Mouse (Mus musculus): ENCODE results near the gene Raf1. TPM values are rescaled to one million over a fixed set of nuclear protein-coding genes. Genes with fewer than 3 reads are reported as not detected.
"Not testable (repeated sequence)": the region's sequence is repeated elsewhere in the genome, so short reads cannot be mapped to it uniquely, and the experiment has no call there.

The Raf1 gene
- polyA plus RNA-seq, 2 experiments = 37.9 to 41.5 TPM

DNA sequence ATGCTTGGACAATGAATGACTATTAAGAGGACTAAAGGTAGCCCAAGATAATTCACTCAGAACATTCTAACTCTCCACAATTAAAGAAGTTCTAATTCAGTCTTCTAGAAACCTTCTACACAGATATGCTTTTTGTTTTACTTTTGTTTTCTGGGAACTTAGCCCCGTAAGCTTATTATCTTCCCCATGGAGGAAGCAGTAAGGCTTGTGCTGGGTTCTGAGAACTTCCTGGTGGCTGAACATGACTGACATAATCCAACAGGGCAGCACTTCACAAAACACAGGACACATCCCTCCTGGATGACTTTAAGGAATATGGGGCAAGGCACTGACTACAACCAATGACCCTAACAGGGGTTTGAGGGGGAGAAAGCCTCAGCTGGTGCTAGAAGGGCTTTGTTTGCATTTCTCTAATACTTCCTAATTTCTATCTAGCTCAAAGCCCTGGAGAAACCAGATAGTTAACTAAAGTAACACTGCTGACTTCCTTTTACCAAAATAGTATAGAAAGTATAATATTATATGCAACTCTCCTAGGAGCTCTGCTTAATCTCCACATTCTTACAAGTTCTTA is 26.6 kb downstream of the Raf1 start:
- no peaks in the 10 kb centered on the region for H3K27me3 ChIP-seq (ENCODE audit: control insufficient read depth, insufficient read depth, low read length)
- peaks cover 43 to 50% of the 10 kb centered on the region in 2 experiments for H3K4me1 ChIP-seq (replicated peaks; ENCODE audit: control insufficient read depth in 2 of 2, insufficient read depth in 2 of 2, low read length in 1 of 2)
- no peak overlapping the region for H3K4me3 ChIP-seq (ENCODE audit: insufficient read depth in 1 of 2, low read depth in 2 of 2, low read length in 2 of 2)
- no peaks in the 10 kb centered on the region for H3K9me3 ChIP-seq (ENCODE audit: control insufficient read depth, low read length)
- DNase-seq (ENCODE audit: low read depth in 3 of 3, low spot score in 3 of 3) = no peak
- H3K4me2 ChIP-seq (ENCODE audit: low read depth) = peak overlapping the region; percentile 34
- peak overlapping the region; percentile 58; the same call in 1 of the 2 replicates for H3K27ac ChIP-seq
- H3K36me3 ChIP-seq (replicated peaks; ENCODE audit: control insufficient read depth, insufficient read depth, low read depth) = no peaks in the 10 kb centered on the region
- ATAC-seq (ENCODE audit: insufficient read depth) = no peak
- no peak overlapping the region; the same call in 1 of the 2 replicates for H3K9ac ChIP-seq (replicated peaks)
- TF ChIP-seq EP300 (IDR thresholded peaks at IDR 0.05; ENCODE audit: low read depth) (no peak), CTCF (IDR thresholded peaks at IDR 0.05; ENCODE audit: low read depth) (no peak)
- WGBS (ENCODE audit: insufficient replicate concordance) = 26% methylated on average over 1 of the region's 1 CpGs

DNA sequence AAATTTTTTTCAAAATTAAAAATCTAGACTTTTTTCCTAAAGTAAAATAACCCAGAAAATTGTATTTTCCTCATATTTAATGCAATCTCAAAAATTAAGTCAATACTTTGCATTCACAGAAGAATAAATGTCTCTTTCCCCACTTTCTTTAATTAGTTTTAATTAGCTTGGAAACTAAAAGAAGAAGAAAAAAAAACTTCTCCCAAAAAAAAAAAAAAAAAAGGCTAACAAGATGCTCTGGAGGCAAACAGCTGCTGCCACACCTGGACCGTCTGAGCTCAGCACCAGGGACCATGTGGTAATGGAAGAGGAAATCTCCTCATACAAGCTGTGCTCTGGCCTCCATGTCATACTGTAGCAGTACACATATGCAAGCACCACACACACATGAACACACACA is 33.1 kb downstream of the Raf1 start:
- Histone ChIP-seq H3K36me3 (replicated peaks; ENCODE audit: control insufficient read depth, insufficient read depth, low read depth) (peaks cover 4% of the 10 kb centered on the region; the same call in 1 of the 2 replicates), H3K27me3 (ENCODE audit: control insufficient read depth, insufficient read depth, low read length) (no peaks in the 10 kb centered on the region), H3K9me3 (ENCODE audit: control insufficient read depth, low read length) (no peaks in the 10 kb centered on the region), H3K4me3 (ENCODE audit: insufficient read depth in 1 of 2, low read depth in 2 of 2, low read length in 2 of 2) (no peak overlapping the region), H3K9ac (replicated peaks) (no peak overlapping the region), H3K4me1 (replicated peaks; ENCODE audit: control insufficient read depth in 2 of 2, insufficient read depth in 2 of 2, low read length in 1 of 2) (peaks cover 1 to 6% of the 10 kb centered on the region in 2 experiments), H3K27ac (no peak overlapping the region), H3K4me2 (ENCODE audit: low read depth) (no peak overlapping the region)
- WGBS (ENCODE audit: insufficient replicate concordance) = 76% methylated on average over 1 of the region's 1 CpGs
- no peak for ATAC-seq (ENCODE audit: insufficient read depth)
- TF ChIP-seq CTCF (IDR thresholded peaks at IDR 0.05; ENCODE audit: low read depth) (no peak), EP300 (IDR thresholded peaks at IDR 0.05; ENCODE audit: low read depth) (no peak)
- no peak for DNase-seq (ENCODE audit: low read depth in 3 of 3, low spot score in 3 of 3)

DNA sequence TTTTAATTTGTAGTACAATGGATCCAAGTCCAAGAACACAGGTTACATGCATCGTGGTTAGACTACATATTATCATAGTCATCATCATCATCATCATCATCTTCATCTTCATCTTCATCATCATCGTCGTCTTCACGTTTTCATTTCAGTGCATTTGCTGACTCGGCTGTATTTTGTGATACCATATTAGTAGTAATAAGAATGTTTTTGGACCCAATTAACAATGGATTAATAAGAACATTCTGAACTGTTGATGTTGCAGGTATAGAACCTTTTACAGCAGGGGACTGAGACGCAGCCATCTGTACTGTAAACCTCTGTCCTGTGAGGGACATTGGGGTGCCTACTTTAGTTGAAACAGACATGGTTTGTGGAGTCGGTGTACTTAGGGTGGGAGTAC is 38.2 kb downstream of the Raf1 start:
- H3K9me3 ChIP-seq (ENCODE audit: control insufficient read depth, low read length); ATAC-seq (ENCODE audit: insufficient read depth); H3K4me3 ChIP-seq (ENCODE audit: insufficient read depth in 1 of 2, low read depth in 2 of 2, low read length in 2 of 2); H3K9ac ChIP-seq (replicated peaks); H3K27ac ChIP-seq; H3K4me1 ChIP-seq (replicated peaks; ENCODE audit: control insufficient read depth in 2 of 2, insufficient read depth in 2 of 2, low read length in 1 of 2); H3K27me3 ChIP-seq (ENCODE audit: control insufficient read depth, insufficient read depth, low read length); H3K4me2 ChIP-seq (ENCODE audit: low read depth); DNase-seq (ENCODE audit: low read depth in 3 of 3, low spot score in 3 of 3): not testable (repeated sequence)
- H3K36me3 ChIP-seq (replicated peaks; ENCODE audit: control insufficient read depth, insufficient read depth, low read depth) = peaks cover 29% of the 10 kb centered on the region
- 83% methylated on average over 7 of the region's 7 CpGs for WGBS (ENCODE audit: insufficient replicate concordance)

DNA sequence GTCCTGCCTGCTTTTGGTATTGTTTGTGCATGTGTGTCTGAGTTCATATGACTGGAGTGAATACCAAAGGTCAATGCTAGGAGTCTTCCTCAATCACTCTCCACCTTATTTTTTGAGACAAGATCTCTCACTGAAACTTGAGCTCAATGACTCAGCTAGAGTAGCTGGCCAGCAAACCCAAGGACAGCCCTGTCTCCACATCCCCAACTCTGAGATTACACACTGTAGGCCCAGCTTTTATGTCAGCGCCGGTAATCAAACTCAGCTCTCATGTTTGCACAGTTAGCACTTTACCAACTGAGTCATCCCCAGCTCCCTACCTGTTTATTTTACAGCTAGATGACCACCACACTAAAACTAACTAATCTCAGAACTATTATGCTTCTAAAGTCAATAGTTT is 42.4 kb downstream of the Raf1 start:
- Histone ChIP-seq H3K9me3 (ENCODE audit: control insufficient read depth, low read length) (no peaks in the 10 kb centered on the region), H3K4me1 (replicated peaks; ENCODE audit: control insufficient read depth in 2 of 2, insufficient read depth in 2 of 2, low read length in 1 of 2) (no peaks in the 10 kb centered on the region), H3K27me3 (ENCODE audit: control insufficient read depth, insufficient read depth, low read length) (no peaks in the 10 kb centered on the region), H3K9ac (replicated peaks) (no peak overlapping the region), H3K36me3 (replicated peaks; ENCODE audit: control insufficient read depth, insufficient read depth, low read depth) (peaks cover 40% of the 10 kb centered on the region), H3K27ac (no peak overlapping the region), H3K4me2 (ENCODE audit: low read depth) (no peak overlapping the region), H3K4me3 (ENCODE audit: insufficient read depth in 1 of 2, low read depth in 2 of 2, low read length in 2 of 2) (no peak overlapping the region)
- DNase-seq (ENCODE audit: low read depth in 3 of 3, low spot score in 3 of 3) = no peak
- 87% methylated on average over 2 of the region's 2 CpGs for WGBS (ENCODE audit: insufficient replicate concordance)
- ATAC-seq (ENCODE audit: insufficient read depth) = no peak
- TF ChIP-seq EP300 (IDR thresholded peaks at IDR 0.05; ENCODE audit: low read depth) = no peak
- no peak for TF ChIP-seq CTCF (IDR thresholded peaks at IDR 0.05; ENCODE audit: low read depth)

DNA sequence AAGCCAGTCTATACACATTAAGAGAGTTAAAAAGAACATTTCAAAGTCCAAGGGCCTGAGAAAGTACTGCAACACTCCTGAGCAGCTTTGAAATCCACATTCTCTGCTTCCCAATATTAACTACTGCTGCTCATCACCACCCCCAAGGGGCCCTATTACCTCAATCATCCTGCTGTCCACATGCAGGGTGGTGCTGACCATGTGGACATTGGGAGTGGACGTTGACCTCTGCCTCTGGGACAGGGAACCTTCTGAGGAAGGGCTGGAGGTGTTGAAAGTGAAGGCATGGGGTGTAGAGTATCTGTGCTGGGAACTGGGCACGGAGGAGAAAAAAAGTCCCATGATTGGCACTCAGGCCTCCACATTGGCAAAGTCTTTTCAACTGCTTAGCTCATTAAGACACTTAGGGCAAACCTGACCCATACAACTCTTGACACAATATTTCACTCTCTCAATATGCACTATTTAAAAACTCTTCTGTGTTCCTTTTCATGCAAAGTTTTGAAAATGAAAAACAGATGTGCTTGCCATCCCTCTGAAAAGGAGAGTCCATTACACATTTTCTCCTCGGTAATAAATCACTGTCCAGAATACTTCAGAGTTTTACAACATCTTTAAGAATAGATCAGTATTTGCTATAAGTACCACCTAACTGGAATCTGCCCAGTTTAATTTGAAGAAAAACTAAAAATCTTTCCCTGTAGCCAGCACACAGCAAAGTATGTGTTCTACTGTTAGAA is 45.2 kb downstream of the Raf1 start:
- ATAC-seq (ENCODE audit: insufficient read depth) (no peak), DNase-seq (ENCODE audit: low read depth in 3 of 3, low spot score in 3 of 3) (no peak)
- H3K27ac ChIP-seq = no peak overlapping the region
- peaks cover 28% of the 10 kb centered on the region for H3K36me3 ChIP-seq (replicated peaks; ENCODE audit: control insufficient read depth, insufficient read depth, low read depth)
- H3K4me3 ChIP-seq (ENCODE audit: insufficient read depth in 1 of 2, low read depth in 2 of 2, low read length in 2 of 2) = no peak overlapping the region
- WGBS (ENCODE audit: insufficient replicate concordance) = 79% methylated on average over 3 of the region's 3 CpGs
- H3K4me1 ChIP-seq (replicated peaks; ENCODE audit: control insufficient read depth in 2 of 2, insufficient read depth in 2 of 2, low read length in 1 of 2) = no peaks in the 10 kb centered on the region
- no peaks in the 10 kb centered on the region for H3K9me3 ChIP-seq (ENCODE audit: control insufficient read depth, low read length)
- TF ChIP-seq EP300 (IDR thresholded peaks at IDR 0.05; ENCODE audit: low read depth) (no peak), CTCF (IDR thresholded peaks at IDR 0.05; ENCODE audit: low read depth) (no peak)
- H3K9ac ChIP-seq (replicated peaks) = no peak overlapping the region
- H3K27me3 ChIP-seq (ENCODE audit: control insufficient read depth, insufficient read depth, low read length) = no peaks in the 10 kb centered on the region
- H3K4me2 ChIP-seq (ENCODE audit: low read depth) = no peak overlapping the region
